ENCODE assay signal across 8 mouse cellular contexts in genomic region chr11:11808035-11808819, GRCm38 (mm10). TPM values are rescaled to one million over a fixed set of nuclear protein-coding genes. Genes with fewer than 3 reads are reported as not detected.
A peak's percentile ranks its signal among the peaks of the same experiment; 100 is the strongest.
DNase-seq lines count a peak whose midpoint lies in the region; ATAC-seq and TF ChIP-seq lines count a peak whose summit lies in the region.

No protein-coding gene starts in this region.

- peaks cover 22% of the 10 kb centered on the region for H3K36me3 ChIP-seq in kidney, embryonic 14.5 days (ENCODE audit: control insufficient read depth, insufficient read depth, low read length)
- H3K36me3 ChIP-seq in hindbrain, embryonic 11.5 days (ENCODE audit: control insufficient read depth, insufficient read depth, low read length): no peaks in the 10 kb centered on the region
- no peaks in the 10 kb centered on the region for H3K36me3 ChIP-seq in midbrain, embryonic 14.5 days (ENCODE audit: control insufficient read depth, insufficient read depth, low read length)

- peak overlapping the region; percentile 79 for H3K9ac ChIP-seq in kidney, embryonic 14.5 days (ENCODE audit: low read depth, low read length)
- peak overlapping the region; percentile 84 for H3K9ac ChIP-seq in hindbrain, embryonic 11.5 days (ENCODE audit: low read depth, low read length)
- peak overlapping the region; percentile 69 for H3K9ac ChIP-seq in midbrain, embryonic 14.5 days (replicated peaks; ENCODE audit: low read length)

- H3K4me3 ChIP-seq in kidney, embryonic 14.5 days (ENCODE audit: low read length): peak overlapping the region; percentile 76
- peak overlapping the region; percentile 60 for H3K4me3 ChIP-seq in hindbrain, embryonic 11.5 days (ENCODE audit: low read depth, low read length)
- peak overlapping the region; percentile 55 for H3K4me3 ChIP-seq in midbrain, embryonic 14.5 days (replicated peaks; ENCODE audit: low read depth, low read length)

- peak overlapping the region; percentile 99 for H3K27ac ChIP-seq in kidney, embryonic 14.5 days (ENCODE audit: low read depth, low read length)
- peak overlapping the region; percentile 95 for H3K27ac ChIP-seq in hindbrain, embryonic 11.5 days (ENCODE audit: low read depth, low read length)
- no peak overlapping the region; the same call in 1 of the 2 replicates for H3K27ac ChIP-seq in midbrain, embryonic 14.5 days (replicated peaks; ENCODE audit: low read depth, low read length)

- H3K4me1 ChIP-seq in kidney, embryonic 14.5 days (ENCODE audit: control insufficient read depth, insufficient read depth, low read length): peaks cover 15% of the 10 kb centered on the region
- no peaks in the 10 kb centered on the region; the same call in 1 of the 2 replicates for H3K4me1 ChIP-seq in hindbrain, embryonic 11.5 days (replicated peaks; ENCODE audit: control insufficient read depth, insufficient read depth, low read length)
- H3K4me1 ChIP-seq in midbrain, embryonic 14.5 days (ENCODE audit: control insufficient read depth, insufficient read depth, low read length): peaks cover 5% of the 10 kb centered on the region; the same call in 1 of the 2 replicates

- peak overlapping the region; percentile 82 for H3K4me2 ChIP-seq in kidney, embryonic 14.5 days (replicated peaks; ENCODE audit: low read depth, low read length)
- H3K4me2 ChIP-seq in hindbrain, embryonic 11.5 days (replicated peaks; ENCODE audit: low read depth, low read length): peak overlapping the region; percentile 43
- H3K4me2 ChIP-seq in midbrain, embryonic 14.5 days (ENCODE audit: low read length): peak overlapping the region; percentile 72

- DNase-seq in kidney, postnatal 25 days: no peak
- no peak for DNase-seq in Patski (ENCODE audit: low read depth, low spot score)
- DNase-seq in hindbrain, embryonic 11.5 days (ENCODE audit: low spot score): no peak
- no peak for DNase-seq in midbrain, embryonic 14.5 days
- DNase-seq in urinary bladder, adult 18-20 months (ENCODE audit: low spot score in 2 of 2): no peak
- DNase-seq in left cerebral cortex, adult 8-10 months (ENCODE audit: low spot score in 2 of 2): no peak
- no peak for DNase-seq in embryo, embryonic 10.5 days (ENCODE audit: low spot score)

- CTCF ChIA-PET in Patski (lab: Charles Lee): interaction anchor here (0.9 to 5.2 kb wide), 5 partner anchors 12 to 483 kb away, joined by 3 to 40 read pairs (median 22); no protein-coding TSS in a partner anchor

- no peak for TF ChIP-seq CTCF in Patski (IDR thresholded peaks at IDR 0.05)

- no peaks in the 10 kb centered on the region for H3K27me3 ChIP-seq in kidney, embryonic 14.5 days (ENCODE audit: control insufficient read depth, insufficient read depth, low read length)
- no peaks in the 10 kb centered on the region for H3K27me3 ChIP-seq in Patski
- no peaks in the 10 kb centered on the region for H3K27me3 ChIP-seq in hindbrain, embryonic 11.5 days (ENCODE audit: control insufficient read depth, insufficient read depth, low read length)
- H3K27me3 ChIP-seq in midbrain, embryonic 14.5 days (ENCODE audit: control insufficient read depth, insufficient read depth, low read length): no peaks in the 10 kb centered on the region

- in situ Hi-C loops in Patski (cut with MboI; ENCODE audit: low pct_unique_long_range_greater_than_20kb): no loop called here

- 12% methylated on average over 25 of the region's 25 CpGs for WGBS in kidney, embryonic 14.5 days
- whole genome bisulfite sequencing in hindbrain, embryonic 11.5 days: 11% methylated on average over 25 of the region's 25 CpGs
- WGBS in midbrain, embryonic 14.5 days: 7% methylated on average over 25 of the region's 25 CpGs

- POLR2A ChIA-PET in Patski (lab: Charles Lee): interaction anchor here (1.1 to 1.2 kb wide), 2 partner anchors 12 to 13 kb away, joined by 3 to 4 read pairs; no protein-coding TSS in a partner anchor

- no peaks in the 10 kb centered on the region for H3K9me3 ChIP-seq in kidney, embryonic 14.5 days (ENCODE audit: control insufficient read depth, low read length)
- no peaks in the 10 kb centered on the region for H3K9me3 ChIP-seq in hindbrain, embryonic 11.5 days (ENCODE audit: control insufficient read depth, low read length)
- no peaks in the 10 kb centered on the region for H3K9me3 ChIP-seq in midbrain, embryonic 14.5 days (ENCODE audit: control insufficient read depth, low read length)

- ATAC-seq in kidney, embryonic 14.5 days (ENCODE audit: low FRiP score, low TSS enrichment): peak; percentile 86; the same call in 1 of the 2 replicates
- ATAC-seq in Patski: peak; percentile 78
- no peak; the same call in 1 of the 2 replicates for ATAC-seq in hindbrain, embryonic 11.5 days (ENCODE audit: low FRiP score)
- no peak for ATAC-seq in midbrain, embryonic 14.5 days (ENCODE audit: low FRiP score, low TSS enrichment)

RNA-seq across cellular contexts. Expression of gene Fignl1, which starts 0.5 kb away (rescaled TPM):
- polyA plus RNA-seq in kidney, embryonic 14.5 days (2014; fragmentation: Nextera tagmentation; extraction: Ambion mirVana): 59.2 and 85.4 TPM in 2 replicates
- polyA plus RNA-seq in Patski (2021): 13.4 TPM
- polyA plus RNA-seq in hindbrain, embryonic 11.5 days (2014; fragmentation: Nextera tagmentation; extraction: Ambion mirVana): 66.4 and 73.5 TPM in 2 replicates
- polyA plus RNA-seq in midbrain, embryonic 14.5 days (2014; fragmentation: Nextera tagmentation; extraction: Ambion mirVana): 7.1 and 16.3 TPM in 2 replicates
- total RNA-seq in left cerebral cortex, adult 8-10 months (2022): under 1 TPM; 0.67 to 0.89 (median 0.85) TPM

Comparison
In these comparisons a context has a peak if more than half of its experiments do, and no peak if none do; other contexts are left out.
1. ATAC-seq: peak in kidney, embryonic 14.5 days (single experiment) and Patski (single experiment); none in hindbrain, embryonic 11.5 days (single experiment) and midbrain, embryonic 14.5 days (single experiment).
2. Peak in every context shown above with its lines, with median percentiles within 50 percentile points of each other: H3K4me2 ChIP-seq, H3K4me3 ChIP-seq and H3K9ac ChIP-seq.